Mouse (Mus musculus) liver, adult 2 months (tissue): ENCODE results near the gene Ibsp. TPM values are rescaled to one million over a fixed set of nuclear protein-coding genes. Genes with fewer than 3 reads are reported as not detected.

ENCODE experiments used
- DNase-seq: peaks from one replicate; pipeline ENCODE4 v3.0.0-alpha.2; 2011; ENCODE audit warnings: low read depth, low spot score; ENCODE audit errors: extremely low read depth
- H3K27ac ChIP-seq: fragments of 200-500 bp; replicated peaks from 2 replicates; pipeline ENCODE4 v1.5.1; 2012; ENCODE audit warnings: low read depth, mild to moderate bottlenecking, control low read depth, inconsistent platforms, low read length; ENCODE audit not compliant: insufficient read depth
- H3K27me3 ChIP-seq: fragments of 200-500 bp; 2 replicates; pipeline ENCODE4 v1.6.1; 2012; ENCODE audit warnings: mild to moderate bottlenecking, moderate library complexity, low read length, inconsistent platforms; ENCODE audit not compliant: control insufficient read depth, insufficient read depth
- H3K36me3 ChIP-seq: fragments of 200-500 bp; 2 replicates; pipeline ENCODE4 v1.6.1; 2012; ENCODE audit warnings: low read length, inconsistent platforms; ENCODE audit not compliant: control insufficient read depth, insufficient read depth
- H3K4me1 ChIP-seq: fragments of 200-500 bp; 2 replicates; pipeline ENCODE4 v1.6.1; 2011; ENCODE audit warnings: low read length; ENCODE audit not compliant: control insufficient read depth, insufficient read depth
- H3K4me3 ChIP-seq: fragments of 200-500 bp; 2 replicates; pipeline ENCODE4 v1.5.1; 2011; ENCODE audit warnings: low read depth, mild to moderate bottlenecking, control low read depth, low read length, moderate library complexity; ENCODE audit not compliant: insufficient read depth
- H3K79me2 ChIP-seq: fragments of 200-500 bp; 2 replicates; pipeline ENCODE4 v1.6.1; 2012; ENCODE audit warnings: inconsistent platforms, mild to moderate bottlenecking, low read length, moderate library complexity; ENCODE audit not compliant: control insufficient read depth, insufficient read depth
- H3K9ac ChIP-seq: fragments of 200-500 bp; 2 replicates; pipeline ENCODE4 v1.6.1; 2012; ENCODE audit warnings: low read depth, mild to moderate bottlenecking, control low read depth, inconsistent platforms, low read length
- CTCF ChIP-seq: fragments of 200-500 bp; IDR thresholded peaks from 2 replicates; pipeline ENCODE4 v1.5.1; 2011; ENCODE audit warnings: low read depth, low read length, control low read depth
- POLR2A ChIP-seq: fragments of 200-500 bp; IDR thresholded peaks from 2 replicates; pipeline ENCODE4 v1.6.1; 2011; ENCODE audit warnings: low read length, control low read depth; ENCODE audit not compliant: insufficient read depth; ENCODE audit errors: extremely low read depth
- WGBS: fragments of 180-500 bp; shearing (Covaris S2); methylation state at CpG from one replicate; pipeline ENCODE4 v1.1.7; 2018; 5-methylcytosine and 5-hydroxymethylcytosine counted together
- polyA plus RNA-seq: library from polyadenylated mRNA; depleted of rRNA; stranded (reverse); fragments of >200 nt; gene quantifications from 2 replicates; pipeline ENCODE4 v1.2.3, GENCODE M21; 2012; rRNA removed
- total RNA-seq: library from RNA; depleted of rRNA; stranded (reverse); fragments of >200 nt; gene quantifications from 2 replicates; pipeline ENCODE4 v1.2.3, GENCODE M21; 2014; rRNA removed

Gene Ibsp
- total and polyA plus RNA-seq, 2 experiments = not detected

DNA sequence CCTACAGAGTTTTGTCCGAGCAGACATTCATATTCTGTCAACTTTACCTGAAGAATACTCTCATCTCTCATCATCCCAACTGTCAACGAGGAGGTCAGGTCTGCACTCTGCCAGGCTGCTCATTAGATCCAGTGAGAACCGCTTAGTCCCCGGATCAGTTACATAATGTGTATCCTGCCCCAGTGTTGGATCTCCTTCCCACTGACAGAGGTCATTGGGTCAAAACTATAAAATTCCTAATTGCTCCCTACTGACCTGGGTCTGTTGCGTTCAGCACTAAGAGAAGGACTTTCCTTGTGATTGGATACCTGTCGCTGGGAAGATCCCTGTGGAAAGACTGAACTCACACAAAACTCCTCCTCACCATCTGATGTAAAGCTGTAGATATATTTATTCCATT, 60.3 kb downstream of the Ibsp start:
- no peak overlapping the region for H3K9ac ChIP-seq
- H3K27ac ChIP-seq = no peak overlapping the region
- H3K27me3 ChIP-seq = no peaks in the 10 kb centered on the region
- H3K4me1 ChIP-seq = no peaks in the 10 kb centered on the region
- WGBS = 55% methylated on average over 6 of the region's 6 CpGs
- no peak for TF ChIP-seq POLR2A
- TF ChIP-seq CTCF = no peak
- H3K79me2 ChIP-seq = no peaks in the 10 kb centered on the region
- no peak for DNase-seq
- H3K4me3 ChIP-seq = no peak overlapping the region
- H3K36me3 ChIP-seq = no peaks in the 10 kb centered on the region

Other genes starting within 250 kb of the Ibsp start
- not detected in 2 replicates for gene Gm17660, start 221.6 kb upstream of the Ibsp start, total RNA-seq
- not detected in 2 replicates for gene Gm17660, start 221.6 kb upstream of the Ibsp start, polyA plus RNA-seq
- gene Sparcl1, start 185.4 kb upstream of the Ibsp start, total RNA-seq = 4.9 and 5.0 TPM in 2 replicates
- gene Sparcl1, start 185.4 kb upstream of the Ibsp start, polyA plus RNA-seq = 2.2 and 3.0 TPM in 2 replicates
- gene Dspp, start 128.5 kb upstream of the Ibsp start, total RNA-seq = not detected in 2 replicates
- gene Dspp, start 128.5 kb upstream of the Ibsp start, polyA plus RNA-seq = not detected in 2 replicates
- not detected in 2 replicates for gene Dmp1, start 96.6 kb upstream of the Ibsp start, total RNA-seq
- gene Dmp1, start 96.6 kb upstream of the Ibsp start, polyA plus RNA-seq = not detected in 2 replicates
- not detected in 2 replicates for gene Mepe, start 26.2 kb downstream of the Ibsp start, total RNA-seq
- not detected in 2 replicates for gene Mepe, start 26.2 kb downstream of the Ibsp start, polyA plus RNA-seq
- 29.8 and 39.8 TPM in 2 replicates for gene Spp1, start 135.9 kb downstream of the Ibsp start, total RNA-seq
- 16.7 and 19.3 TPM in 2 replicates for gene Spp1, start 135.9 kb downstream of the Ibsp start, polyA plus RNA-seq
- 11.1 and 11.2 TPM in 2 replicates for gene Pkd2, start 160.3 kb downstream of the Ibsp start, total RNA-seq
- gene Pkd2, start 160.3 kb downstream of the Ibsp start, polyA plus RNA-seq = 5.7 and 5.8 TPM in 2 replicates
- 6.7 and 7.5 TPM in 2 replicates for gene BC005561, start 209.2 kb downstream of the Ibsp start, total RNA-seq
- gene BC005561, start 209.2 kb downstream of the Ibsp start, polyA plus RNA-seq = 1.1 and 1.4 TPM in 2 replicates